Comparison of ENCODE assay signal across 11 mouse cellular contexts in genomic region chr5:151105054-151105971, GRCm38 (mm10).
"Had no signal": no experiment of that assay in that cellular context is flagged by ENCODE, and none has a peak within 500 bp of the region (broad histone marks: within the 10 kb centered on the region; RNA-seq: fewer than 3 reads in every experiment).

No protein-coding gene starts in this region.

- H3K27me3 ChIP-seq: hindbrain, embryonic 15.5 days; liver, embryonic 13.5 days; lung, embryonic 15.5 days; megakaryocyte, embryonic 14.5 days had no signal

- H3K9me3 ChIP-seq: hindbrain, embryonic 15.5 days; limb, embryonic 10.5 days; liver, embryonic 13.5 days; lung, embryonic 15.5 days; megakaryocyte, embryonic 14.5 days had no signal

- DNase-seq: liver, embryonic 13.5 days; liver, postnatal 0 days; right cerebral cortex, postnatal 14 days; thymus, postnatal 4 days had no signal

- H3K4me1 ChIP-seq: megakaryocyte, embryonic 14.5 days had no signal

- ATAC-seq: liver, postnatal 0 days had no signal

- H3K4me3 ChIP-seq: hindbrain, embryonic 15.5 days; left cerebral cortex, adult 2 months; limb, embryonic 10.5 days; liver, embryonic 13.5 days; lung, embryonic 15.5 days; megakaryocyte, embryonic 14.5 days had no signal

- H3K27ac ChIP-seq: hindbrain, embryonic 15.5 days; left cerebral cortex, adult 2 months; limb, embryonic 10.5 days; liver, embryonic 13.5 days; lung, embryonic 15.5 days; macrophage had no signal

- H3K9ac ChIP-seq: hindbrain, embryonic 15.5 days; liver, embryonic 13.5 days; liver, postnatal 0 days; lung, embryonic 15.5 days had no signal

- H3K4me2 ChIP-seq: hindbrain, embryonic 15.5 days; liver, embryonic 13.5 days; lung, embryonic 15.5 days; midbrain, embryonic 11.5 days had no signal

- H3K36me3 ChIP-seq: hindbrain, embryonic 15.5 days; limb, embryonic 10.5 days; liver, embryonic 13.5 days; lung, embryonic 15.5 days had no signal
